Mouse (Mus musculus) hindbrain, embryonic 15.5 days (tissue): ENCODE measurements around the gene Lmna. TPM values are rescaled to one million over a fixed set of nuclear protein-coding genes. Genes with fewer than 3 reads are reported as not detected.

Source experiments
- ATAC-seq: fragments of 200-750 bp; cut with Nextera tagmentation; 2 replicates; pipeline ENCODE4 v1.8.0; 2017; ENCODE audit warnings: low read depth, moderate number of reproducible peaks, moderate TSS enrichment; ENCODE audit not compliant: low FRiP score
- H3K27ac ChIP-seq: fragments of 300-500 bp; sonication (generic); replicated peaks from 2 replicates; pipeline ENCODE4 v1.5.1; 2015; ENCODE audit warnings: mild to moderate bottlenecking, inconsistent platforms
- H3K27me3 ChIP-seq: fragments of 300-500 bp; sonication (generic); 2 replicates; pipeline ENCODE4 v1.6.1; 2015; ENCODE audit warnings: control low read depth, inconsistent platforms
- H3K36me3 ChIP-seq: fragments of 300-500 bp; sonication (generic); 2 replicates; pipeline ENCODE4 v1.6.1; 2015; ENCODE audit warnings: control low read depth, inconsistent platforms
- H3K4me1 ChIP-seq: fragments of 300-500 bp; sonication (generic); replicated peaks from 2 replicates; pipeline ENCODE4 v1.6.1; 2015; ENCODE audit warnings: control low read depth, inconsistent platforms
- H3K4me2 ChIP-seq: fragments of 300-500 bp; sonication (generic); 2 replicates; pipeline ENCODE4 v1.6.1; 2015; ENCODE audit warnings: moderate library complexity, mild to moderate bottlenecking, inconsistent platforms
- H3K4me3 ChIP-seq: fragments of 300-500 bp; sonication (generic); 2 replicates; pipeline ENCODE4 v1.5.1; 2015; ENCODE audit warnings: mild to moderate bottlenecking, inconsistent platforms
- H3K9ac ChIP-seq: fragments of 300-500 bp; sonication (generic); 2 replicates; pipeline ENCODE4 v1.6.1; 2015; ENCODE audit warnings: inconsistent platforms
- H3K9me3 ChIP-seq: fragments of 300-500 bp; sonication (generic); 2 replicates; pipeline ENCODE4 v1.6.1; 2016; ENCODE audit warnings: control low read depth, inconsistent platforms
- WGBS: fragments of 180-500 bp; shearing (Covaris S2); methylation state at CpG from one replicate; pipeline ENCODE4 v1.1.7; 2015; 5-methylcytosine and 5-hydroxymethylcytosine counted together
- polyA plus RNA-seq: library from polyadenylated mRNA; unstranded; fragments of >200 nt; fragmentation: Nextera tagmentation; extraction: Ambion mirVana; gene quantifications from 2 replicates; pipeline ENCODE4 v1.2.1, GENCODE M21; 2015

Gene Lmna
- polyA plus RNA-seq, 1 experiment from 2014 or later: 52.2 TPM

GRCm38 (mm10) chr3:88456313-88456712 lies 53.4 kb downstream of the Lmna start:
- no peak overlapping the region for H3K9ac ChIP-seq
- H3K4me3 ChIP-seq: no peak overlapping the region
- no peak for ATAC-seq
- peaks cover 7% of the 10 kb centered on the region; the same call in 1 of the 2 replicates for H3K36me3 ChIP-seq
- WGBS: 84% methylated on average over 8 of the region's 8 CpGs
- H3K4me1 ChIP-seq: peaks cover 30% of the 10 kb centered on the region
- H3K27me3 ChIP-seq: no peaks in the 10 kb centered on the region
- no peak overlapping the region for H3K27ac ChIP-seq
- H3K9me3 ChIP-seq: no peaks in the 10 kb centered on the region
- H3K4me2 ChIP-seq: peak overlapping the region; percentile 88

GRCm38 (mm10) chr3:88455588-88456264 lies 54.0 kb downstream of the Lmna start:
- no peaks in the 10 kb centered on the region for H3K27me3 ChIP-seq
- no peak overlapping the region for H3K4me3 ChIP-seq
- H3K9ac ChIP-seq: no peak overlapping the region
- no peak overlapping the region for H3K27ac ChIP-seq
- H3K4me2 ChIP-seq: no peak overlapping the region
- ATAC-seq: no peak
- WGBS: 81% methylated on average over 18 of the region's 18 CpGs
- peaks cover 30% of the 10 kb centered on the region for H3K4me1 ChIP-seq
- H3K9me3 ChIP-seq: no peaks in the 10 kb centered on the region
- peaks cover 7% of the 10 kb centered on the region; the same call in 1 of the 2 replicates for H3K36me3 ChIP-seq

- H3K9me3 ChIP-seq: no peaks in the 10 kb centered on the region
- no peak for ATAC-seq
- no peaks in the 10 kb centered on the region for H3K27me3 ChIP-seq
- no peak overlapping the region for H3K9ac ChIP-seq
- H3K27ac ChIP-seq: no peak overlapping the region
- no peak overlapping the region for H3K4me3 ChIP-seq
- peaks cover 30% of the 10 kb centered on the region for H3K4me1 ChIP-seq
- 66% methylated on average over 9 of the region's 9 CpGs for WGBS
- no peak overlapping the region for H3K4me2 ChIP-seq
- H3K36me3 ChIP-seq: peaks cover 7% of the 10 kb centered on the region; the same call in 1 of the 2 replicates
Observed at GRCm38 (mm10) chr3:88454762-88455587, 54.8 kb downstream of the Lmna start.

GRCm38 (mm10) chr3:88453986-88454385 lies 55.8 kb downstream of the Lmna start:
- Histone ChIP-seq H3K4me1 (peaks cover 25% of the 10 kb centered on the region), H3K9ac (no peak overlapping the region), H3K4me3 (no peak overlapping the region), H3K36me3 (peaks cover 10% of the 10 kb centered on the region; the same call in 1 of the 2 replicates), H3K27me3 (no peaks in the 10 kb centered on the region), H3K27ac (no peak overlapping the region), H3K4me2 (no peak overlapping the region), H3K9me3 (no peaks in the 10 kb centered on the region)
- 77% methylated on average over 8 of the region's 8 CpGs for WGBS
- ATAC-seq: no peak

GRCm38 (mm10) chr3:88453369-88453768 lies 56.4 kb downstream of the Lmna start:
- H3K27me3 ChIP-seq: no peaks in the 10 kb centered on the region
- WGBS: 66% methylated on average over 8 of the region's 8 CpGs
- H3K9me3 ChIP-seq: no peaks in the 10 kb centered on the region
- H3K4me2 ChIP-seq: no peak overlapping the region
- no peak overlapping the region for H3K4me3 ChIP-seq
- no peak for ATAC-seq
- H3K27ac ChIP-seq: no peak overlapping the region
- peaks cover 10% of the 10 kb centered on the region; the same call in 1 of the 2 replicates for H3K36me3 ChIP-seq
- H3K9ac ChIP-seq: no peak overlapping the region
- H3K4me1 ChIP-seq: peaks cover 21% of the 10 kb centered on the region

- H3K4me1 ChIP-seq: peaks cover 15% of the 10 kb centered on the region
- H3K4me3 ChIP-seq: no peak overlapping the region
- no peaks in the 10 kb centered on the region for H3K9me3 ChIP-seq
- ATAC-seq: no peak
- no peak overlapping the region for H3K27ac ChIP-seq
- WGBS: 67% methylated on average over 6 of the region's 6 CpGs
- no peak overlapping the region for H3K4me2 ChIP-seq
- H3K36me3 ChIP-seq: peaks cover 10% of the 10 kb centered on the region; the same call in 1 of the 2 replicates
- no peak overlapping the region for H3K9ac ChIP-seq
- no peaks in the 10 kb centered on the region for H3K27me3 ChIP-seq
Observed at GRCm38 (mm10) chr3:88452716-88453115, 57.0 kb downstream of the Lmna start.

- Histone ChIP-seq H3K9ac (no peak overlapping the region), H3K27ac (no peak overlapping the region), H3K4me1 (peaks cover 10% of the 10 kb centered on the region), H3K9me3 (no peaks in the 10 kb centered on the region), H3K4me3 (no peak overlapping the region), H3K36me3 (peaks cover 10% of the 10 kb centered on the region; the same call in 1 of the 2 replicates), H3K27me3 (no peaks in the 10 kb centered on the region), H3K4me2 (no peak overlapping the region)
- 85% methylated on average over 5 of the region's 5 CpGs for WGBS
- no peak for ATAC-seq
Observed at GRCm38 (mm10) chr3:88452246-88452645, 57.5 kb downstream of the Lmna start.

GRCm38 (mm10) chr3:88450379-88451131 lies 59.2 kb downstream of the Lmna start:
- peaks cover 10% of the 10 kb centered on the region; the same call in 1 of the 2 replicates for H3K36me3 ChIP-seq
- no peak overlapping the region for H3K4me3 ChIP-seq
- H3K9ac ChIP-seq: no peak overlapping the region
- no peak overlapping the region for H3K27ac ChIP-seq
- H3K9me3 ChIP-seq: no peaks in the 10 kb centered on the region
- no peak for ATAC-seq
- H3K4me1 ChIP-seq: no peaks in the 10 kb centered on the region; the same call in 1 of the 2 replicates
- WGBS: 66% methylated on average over 12 of the region's 12 CpGs
- no peak overlapping the region for H3K4me2 ChIP-seq
- no peaks in the 10 kb centered on the region for H3K27me3 ChIP-seq

- Histone ChIP-seq H3K36me3 (peaks cover 10% of the 10 kb centered on the region; the same call in 1 of the 2 replicates), H3K27me3 (no peaks in the 10 kb centered on the region), H3K4me1 (no peaks in the 10 kb centered on the region; the same call in 1 of the 2 replicates), H3K4me3 (peak overlapping the region; percentile 16; the same call in 1 of the 2 replicates), H3K9me3 (no peaks in the 10 kb centered on the region), H3K4me2 (peak overlapping the region; percentile 46), H3K9ac (no peak overlapping the region), H3K27ac (no peak overlapping the region)
- peak; percentile 38; the same call in 1 of the 2 replicates for ATAC-seq
- WGBS: 10% methylated on average over 21 of the region's 21 CpGs
Observed at GRCm38 (mm10) chr3:88449395-88450023, 60.2 kb downstream of the Lmna start.

- H3K27ac ChIP-seq: no peak overlapping the region
- ATAC-seq: no peak
- WGBS: 94% methylated on average over 8 of the region's 8 CpGs
- H3K4me3 ChIP-seq: no peak overlapping the region
- H3K9me3 ChIP-seq: no peaks in the 10 kb centered on the region
- H3K4me1 ChIP-seq: no peaks in the 10 kb centered on the region; the same call in 1 of the 2 replicates
- no peak overlapping the region for H3K9ac ChIP-seq
- no peaks in the 10 kb centered on the region for H3K27me3 ChIP-seq
- no peak overlapping the region for H3K4me2 ChIP-seq
- peaks cover 14% of the 10 kb centered on the region for H3K36me3 ChIP-seq
Observed at GRCm38 (mm10) chr3:88448443-88448842, 61.3 kb downstream of the Lmna start.

GRCm38 (mm10) chr3:88447676-88448183 lies 62.0 kb downstream of the Lmna start:
- Histone ChIP-seq H3K27ac (no peak overlapping the region), H3K4me2 (no peak overlapping the region), H3K36me3 (peaks cover 16% of the 10 kb centered on the region), H3K9ac (no peak overlapping the region), H3K4me3 (no peak overlapping the region), H3K27me3 (no peaks in the 10 kb centered on the region), H3K4me1 (no peaks in the 10 kb centered on the region; the same call in 1 of the 2 replicates), H3K9me3 (no peaks in the 10 kb centered on the region)
- no peak for ATAC-seq
- 53% methylated on average over 8 of the region's 8 CpGs for WGBS
